ENCODE assay signal across 12 mouse cellular contexts in genomic region chr5:125148173-125148572, GRCm38 (mm10). TPM values are rescaled to one million over a fixed set of nuclear protein-coding genes. Genes with fewer than 3 reads are reported as not detected.
A peak's percentile ranks its signal among the peaks of the same experiment; 100 is the strongest.
DNase-seq lines count a peak whose midpoint lies in the region; ATAC-seq and TF ChIP-seq lines count a peak whose summit lies in the region.
"Had no signal": no experiment of that assay in that cellular context is flagged by ENCODE, and none has a peak within 500 bp of the region (broad histone marks: within the 10 kb centered on the region; RNA-seq: fewer than 3 reads in every experiment).

No protein-coding gene starts in this region.

- no peak overlapping the region for H3K4me2 ChIP-seq in forebrain, postnatal 0 days (ENCODE audit: low read depth)
- no peak overlapping the region for H3K4me2 ChIP-seq in midbrain, embryonic 14.5 days (ENCODE audit: low read length)
- H3K4me2 ChIP-seq: liver, embryonic 15.5 days had no signal

- peak; percentile 38; the same call in 1 of the 2 replicates for ATAC-seq in forebrain, postnatal 0 days
- ATAC-seq in midbrain, embryonic 14.5 days (ENCODE audit: low FRiP score, low TSS enrichment), result no peak
- ATAC-seq: Patski had no signal

- peaks cover 29% of the 10 kb centered on the region for H3K4me1 ChIP-seq in forebrain, postnatal 0 days (ENCODE audit: insufficient read depth)
- peaks cover 48% of the 10 kb centered on the region for H3K4me1 ChIP-seq in midbrain, embryonic 14.5 days (ENCODE audit: control insufficient read depth, insufficient read depth, low read length)

- no peaks in the 10 kb centered on the region; the same call in 1 of the 2 replicates for H3K36me3 ChIP-seq in forebrain, postnatal 0 days (ENCODE audit: insufficient read depth)
- H3K36me3 ChIP-seq in midbrain, embryonic 14.5 days (ENCODE audit: control insufficient read depth, insufficient read depth, low read length), result no peaks in the 10 kb centered on the region
- H3K36me3 ChIP-seq: liver, embryonic 15.5 days had no signal

- no peak overlapping the region for H3K9ac ChIP-seq in forebrain, postnatal 0 days
- no peak overlapping the region for H3K9ac ChIP-seq in midbrain, embryonic 14.5 days (replicated peaks; ENCODE audit: low read length)
- H3K9ac ChIP-seq: liver, embryonic 15.5 days had no signal

- peak; percentile 57 for TF ChIP-seq CTCF in forebrain, postnatal 0 days (IDR thresholded peaks at IDR 0.05; ENCODE audit: low read depth)

- no peaks in the 10 kb centered on the region for H3K9me3 ChIP-seq in forebrain, postnatal 0 days (ENCODE audit: low read length)
- H3K9me3 ChIP-seq in midbrain, embryonic 14.5 days (ENCODE audit: control insufficient read depth, low read length), result no peaks in the 10 kb centered on the region
- H3K9me3 ChIP-seq: liver, embryonic 15.5 days had no signal

- peak; percentile 52 for DNase-seq in kidney, postnatal 10 days
- no peak for DNase-seq in kidney, postnatal 36 days
- DNase-seq in brain, adult 2 months (ENCODE audit: low read depth, low spot score), result peak; percentile 81
- peak; percentile 67 for DNase-seq in forebrain, postnatal 0 days
- DNase-seq in midbrain, embryonic 14.5 days, result no peak
- DNase-seq in kidney, postnatal 14 days, result no peak
- DNase-seq in embryo, embryonic 10.5 days (ENCODE audit: low spot score), result no peak
- no peak for DNase-seq in testis, postnatal 10 days (ENCODE audit: low spot score)
- DNase-seq: cerebellum, adult 11 months; thymus, postnatal 36 days had no signal

- 23% methylated on average over 10 of the region's 10 CpGs for WGBS in forebrain, postnatal 0 days
- WGBS in midbrain, embryonic 14.5 days, result 69% methylated on average over 10 of the region's 10 CpGs

- no peaks in the 10 kb centered on the region for H3K27me3 ChIP-seq in forebrain, postnatal 0 days (ENCODE audit: insufficient read depth, low read length)
- no peaks in the 10 kb centered on the region for H3K27me3 ChIP-seq in midbrain, embryonic 14.5 days (ENCODE audit: control insufficient read depth, insufficient read depth, low read length)
- H3K27me3 ChIP-seq: liver, embryonic 15.5 days; Patski had no signal

- H3K4me3 ChIP-seq in forebrain, postnatal 0 days (ENCODE audit: low read depth, low read length), result no peak overlapping the region
- no peak overlapping the region for H3K4me3 ChIP-seq in midbrain, embryonic 14.5 days (replicated peaks; ENCODE audit: low read depth, low read length)
- H3K4me3 ChIP-seq: liver, embryonic 15.5 days had no signal

- H3K27ac ChIP-seq in forebrain, postnatal 0 days (ENCODE audit: low read depth, low read length), result peak overlapping the region; percentile 62; the same call in 1 of the 2 replicates
- 0 out of 2 replicates have a peak overlapping the region, but pooled peaks have one; percentile 23 for H3K27ac ChIP-seq in midbrain, embryonic 14.5 days (replicated peaks; ENCODE audit: low read depth, low read length)
- H3K27ac ChIP-seq: liver, embryonic 15.5 days had no signal

RNA-seq across cellular contexts. Expression of gene Ncor2, which starts 30.8 kb away (rescaled TPM):
- 12.7 and 13.4 TPM in 2 replicates for total RNA-seq in forebrain, postnatal 0 days (2014; rRNA removed)
- 11.6 and 16.8 TPM in 2 replicates for polyA plus RNA-seq in forebrain, postnatal 0 days (2015; fragmentation: Nextera tagmentation; extraction: Ambion mirVana)
- polyA plus RNA-seq in midbrain, embryonic 14.5 days (2014; fragmentation: Nextera tagmentation; extraction: Ambion mirVana), result 23.7 and 24.0 TPM in 2 replicates

Comparison
In these comparisons a context has a peak if more than half of its experiments do, and no peak if none do; other contexts are left out.
1. DNase-seq: peak in kidney, postnatal 10 days (single experiment), brain, adult 2 months (single experiment) and forebrain, postnatal 0 days (single experiment); none in kidney, postnatal 36 days (0 of 2), midbrain, embryonic 14.5 days (single experiment), kidney, postnatal 14 days (single experiment), embryo, embryonic 10.5 days (single experiment) and testis, postnatal 10 days (single experiment).